Mouse (Mus musculus): ENCODE measurements around the gene Hes2.

- TF ChIP-seq CTCF (conservative IDR thresholded peaks at IDR 0.05; ENCODE audit: low read length), result no peak
- no peak for TF ChIP-seq NANOG (IDR thresholded peaks at IDR 0.05; ENCODE audit: borderline replicate concordance, low read length)
- no peak for TF ChIP-seq POU5F1 (IDR thresholded peaks at IDR 0.05; ENCODE audit: borderline replicate concordance, low read length)
Measured at GRCm38 (mm10) chr4:152133213-152133612, 25.5 kb upstream of the Hes2 start.
